Mouse (Mus musculus) right cerebral cortex, adult 18-20 months (tissue): ENCODE results near the gene Ctbp2.

Experiments used
- DNase-seq: peaks from one replicate; pipeline ENCODE4 v3.0.0; 2022; ENCODE audit warnings: mixed read lengths

Gene Ctbp2

GRCm38 (mm10) chr7:133083936-133084614, 40.1 kb downstream of the Ctbp2 start:
- DNase-seq: no peak

GRCm38 (mm10) chr7:133078929-133079328, 45.2 kb downstream of the Ctbp2 start:
- no peak for DNase-seq

GRCm38 (mm10) chr7:133074462-133075133, 49.6 kb downstream of the Ctbp2 start:
- no peak for DNase-seq

- no peak for DNase-seq
Observed at GRCm38 (mm10) chr7:133073147-133073651, 51.0 kb downstream of the Ctbp2 start.

GRCm38 (mm10) chr7:133072535-133072934, 51.6 kb downstream of the Ctbp2 start:
- DNase-seq: no peak

GRCm38 (mm10) chr7:133067321-133067841, 56.8 kb downstream of the Ctbp2 start:
- DNase-seq: no peak

- peak; percentile 79 for DNase-seq
Observed at GRCm38 (mm10) chr7:133066776-133067175, 57.4 kb downstream of the Ctbp2 start.

- DNase-seq: no peak
Observed at GRCm38 (mm10) chr7:133062055-133062454, 62.1 kb downstream of the Ctbp2 start.

GRCm38 (mm10) chr7:133060170-133060569, 64.0 kb downstream of the Ctbp2 start:
- DNase-seq: no peak

GRCm38 (mm10) chr7:133059517-133060104, 64.5 kb downstream of the Ctbp2 start:
- no peak for DNase-seq

- no peak for DNase-seq
Observed at GRCm38 (mm10) chr7:133059150-133059509, 65.0 kb downstream of the Ctbp2 start.

- DNase-seq: no peak
Observed at GRCm38 (mm10) chr7:133058496-133059149, 65.5 kb downstream of the Ctbp2 start.

GRCm38 (mm10) chr7:133056924-133057323, 67.2 kb downstream of the Ctbp2 start:
- no peak for DNase-seq

- no peak for DNase-seq
Observed at GRCm38 (mm10) chr7:133054486-133054885, 69.7 kb downstream of the Ctbp2 start.

GRCm38 (mm10) chr7:133053757-133054156, 70.4 kb downstream of the Ctbp2 start:
- DNase-seq: no peak

- DNase-seq: no peak
Observed at GRCm38 (mm10) chr7:133052819-133053218, 71.3 kb downstream of the Ctbp2 start.

GRCm38 (mm10) chr7:133050681-133051080, 73.5 kb downstream of the Ctbp2 start:
- DNase-seq: no peak

GRCm38 (mm10) chr7:133048085-133048630, 76.0 kb downstream of the Ctbp2 start:
- no peak for DNase-seq

- no peak for DNase-seq
Observed at GRCm38 (mm10) chr7:133047287-133047686, 76.9 kb downstream of the Ctbp2 start.

- DNase-seq: no peak
Observed at GRCm38 (mm10) chr7:133044721-133045120, 79.4 kb downstream of the Ctbp2 start.

GRCm38 (mm10) chr7:133041784-133042183, 82.4 kb downstream of the Ctbp2 start:
- DNase-seq: no peak

GRCm38 (mm10) chr7:133040688-133041345, 83.3 kb downstream of the Ctbp2 start:
- DNase-seq: no peak
